Mouse (Mus musculus): ENCODE results near the gene Cbs.

DNA sequence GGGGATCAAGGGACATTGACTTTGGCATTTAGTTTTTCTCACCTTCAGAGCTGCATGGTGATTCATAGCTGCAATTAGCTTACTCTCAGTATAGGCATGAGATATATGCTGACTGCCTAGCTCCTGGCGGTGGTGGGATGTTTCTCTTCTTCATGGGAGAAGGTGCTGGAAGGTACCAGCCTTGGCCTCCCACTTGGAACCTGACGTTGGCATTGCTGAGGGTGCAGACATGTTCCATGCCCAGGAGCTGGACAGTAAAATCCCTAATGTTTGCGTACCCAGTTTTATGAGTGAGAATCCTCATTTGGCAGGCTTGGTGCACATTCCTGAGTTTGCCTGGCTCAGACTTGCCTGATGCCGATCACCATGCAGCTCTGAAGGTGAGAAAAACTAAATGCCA is 13.9 kb downstream of the Cbs start:
- no peak for TF ChIP-seq POLR2A (IDR thresholded peaks at IDR 0.05; ENCODE audit: borderline replicate concordance, extremely low read depth, insufficient read depth, insufficient read length, poor library complexity, severe bottlenecking)
- TF ChIP-seq CTCF (IDR thresholded peaks at IDR 0.05; ENCODE audit: borderline replicate concordance, extremely low read depth, insufficient read depth, insufficient read length) = no peak

Measured in brain, embryonic 14.5 days (tissue).